Mouse (Mus musculus) heart, embryonic 14.5 days (tissue): Measurements from ENCODE around the gene Clcc1. TPM values are rescaled to one million over a fixed set of nuclear protein-coding genes. Genes with fewer than 3 reads are reported as not detected.

Experiments
- ATAC-seq: fragments of 200-750 bp; cut with Nextera tagmentation; 2 replicates; pipeline ENCODE4 v1.8.0; 2017; ENCODE audit warnings: low read depth, moderate TSS enrichment; ENCODE audit not compliant: insufficient number of reproducible peaks, insufficient read depth, low FRiP score
- H3K27ac ChIP-seq, 2 experiments: fragments of 200-500 bp in 1 of 2; fragments of 300-500 bp in 1 of 2; sonication (generic) in 1 of 2; replicated peaks in 1 of 2; 2 replicates each; pipeline ENCODE4 v1.5.1; 2012 to 2014; ENCODE audit warnings: low read depth in 2 of 2, low read length in 2 of 2, control low read depth in 1 of 2, mild to moderate bottlenecking in 1 of 2, mixed read lengths in 1 of 2; ENCODE audit not compliant: control insufficient read depth in 1 of 2, insufficient read depth in 1 of 2
- H3K27me3 ChIP-seq: fragments of 300-500 bp; sonication (generic); 2 replicates; pipeline ENCODE4 v1.6.1; 2014; ENCODE audit warnings: mild to moderate bottlenecking, low read length, control low read depth; ENCODE audit not compliant: control insufficient read depth, insufficient read depth
- H3K36me3 ChIP-seq: fragments of 300-500 bp; sonication (generic); 2 replicates; pipeline ENCODE4 v1.6.1; 2014; ENCODE audit warnings: mild to moderate bottlenecking, control low read depth, low read length, mixed read lengths; ENCODE audit not compliant: control insufficient read depth, insufficient read depth
- H3K4me1 ChIP-seq, 2 experiments: fragments of 200-500 bp in 1 of 2; fragments of 300-500 bp in 1 of 2; sonication (generic) in 1 of 2; 2 replicates each; pipeline ENCODE4 v1.6.1; 2012 to 2014; ENCODE audit warnings: low read length in 2 of 2, control low read depth in 1 of 2, mixed read lengths in 1 of 2; ENCODE audit not compliant: control insufficient read depth in 2 of 2, insufficient read depth in 2 of 2
- H3K4me2 ChIP-seq: fragments of 300-500 bp; sonication (generic); 2 replicates; pipeline ENCODE4 v1.6.1; 2014; ENCODE audit warnings: mild to moderate bottlenecking, low read length
- H3K4me3 ChIP-seq, 2 experiments: fragments of 200-500 bp in 1 of 2; fragments of 300-500 bp in 1 of 2; sonication (generic) in 1 of 2; 2 replicates each; pipeline ENCODE4 v1.5.1; 2012 to 2014; ENCODE audit warnings: low read length in 2 of 2, mild to moderate bottlenecking in 2 of 2, control low read depth in 1 of 2, low read depth in 1 of 2, moderate library complexity in 1 of 2; ENCODE audit not compliant: control insufficient read depth in 1 of 2, insufficient read depth in 1 of 2
- H3K9ac ChIP-seq: fragments of 300-500 bp; sonication (generic); 2 replicates; pipeline ENCODE4 v1.6.1; 2014; ENCODE audit warnings: mild to moderate bottlenecking, low read length
- H3K9me3 ChIP-seq: fragments of 300-500 bp; sonication (generic); 2 replicates; pipeline ENCODE4 v1.6.1; 2016; ENCODE audit warnings: low read length, control low read depth; ENCODE audit not compliant: control insufficient read depth
- WGBS: fragments of 180-500 bp; shearing (Covaris S2); extraction: QIAGEN DNeasy Blood & Tissue Kit; methylation state at CpG from one replicate; pipeline ENCODE4 v1.1.7; 2014; 5-methylcytosine and 5-hydroxymethylcytosine counted together
- polyA plus RNA-seq: library from polyadenylated mRNA; unstranded; fragments of >200 nt; fragmentation: Nextera tagmentation; extraction: Ambion mirVana; gene quantifications from 2 replicates; pipeline ENCODE4 v1.2.1, GENCODE M21; 2014

Gene Clcc1
- polyA plus RNA-seq, 1 experiment from 2014 or later, result 45.9 TPM

DNA sequence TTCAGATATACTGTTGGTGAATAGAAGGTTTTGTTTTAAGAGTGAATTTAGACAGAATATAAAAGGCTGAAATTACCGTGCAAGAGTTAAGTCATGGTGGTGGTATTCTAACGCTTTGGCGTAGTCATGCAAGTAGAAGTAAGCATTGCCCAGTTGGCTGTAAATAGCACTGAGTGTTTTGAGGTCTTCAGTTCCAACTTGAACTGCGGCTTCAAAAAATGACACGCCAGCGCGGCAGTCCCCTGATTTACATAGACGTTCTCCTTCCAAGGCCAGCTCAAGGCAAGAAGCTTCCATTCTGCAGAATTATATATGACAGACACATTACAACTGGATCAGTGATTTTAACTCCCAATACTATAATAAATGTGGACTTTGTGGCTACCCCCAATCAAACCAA lies 49.1 kb downstream of the Clcc1 start:
- Histone ChIP-seq H3K36me3 (peaks cover 47% of the 10 kb centered on the region), H3K9me3 (no peaks in the 10 kb centered on the region), H3K9ac (no peak overlapping the region), H3K4me2 (no peak overlapping the region), H3K27me3 (no peaks in the 10 kb centered on the region), H3K4me3 (no peak overlapping the region), H3K4me1 (no peaks in the 10 kb centered on the region), H3K27ac (no peak overlapping the region)
- ATAC-seq, result no peak
- WGBS, result 93% methylated on average over 8 of the region's 8 CpGs

- no peak overlapping the region for H3K4me2 ChIP-seq
- H3K4me1 ChIP-seq, result peaks cover 0 to 9% of the 10 kb centered on the region in 2 experiments; a peak in 1 of 4 replicates
- 89% methylated on average over 5 of the region's 5 CpGs for WGBS
- H3K36me3 ChIP-seq, result 0 out of 2 replicates have a peak, but pooled peaks cover 4% of the 10 kb centered on the region
- no peak overlapping the region for H3K4me3 ChIP-seq
- ATAC-seq, result no peak
- H3K27ac ChIP-seq, result no peak overlapping the region
- no peaks in the 10 kb centered on the region for H3K27me3 ChIP-seq
- H3K9me3 ChIP-seq, result no peaks in the 10 kb centered on the region
- no peak overlapping the region for H3K9ac ChIP-seq
Measured at GRCm38 (mm10) chr3:108711296-108711695, 57.6 kb downstream of the Clcc1 start.

DNA sequence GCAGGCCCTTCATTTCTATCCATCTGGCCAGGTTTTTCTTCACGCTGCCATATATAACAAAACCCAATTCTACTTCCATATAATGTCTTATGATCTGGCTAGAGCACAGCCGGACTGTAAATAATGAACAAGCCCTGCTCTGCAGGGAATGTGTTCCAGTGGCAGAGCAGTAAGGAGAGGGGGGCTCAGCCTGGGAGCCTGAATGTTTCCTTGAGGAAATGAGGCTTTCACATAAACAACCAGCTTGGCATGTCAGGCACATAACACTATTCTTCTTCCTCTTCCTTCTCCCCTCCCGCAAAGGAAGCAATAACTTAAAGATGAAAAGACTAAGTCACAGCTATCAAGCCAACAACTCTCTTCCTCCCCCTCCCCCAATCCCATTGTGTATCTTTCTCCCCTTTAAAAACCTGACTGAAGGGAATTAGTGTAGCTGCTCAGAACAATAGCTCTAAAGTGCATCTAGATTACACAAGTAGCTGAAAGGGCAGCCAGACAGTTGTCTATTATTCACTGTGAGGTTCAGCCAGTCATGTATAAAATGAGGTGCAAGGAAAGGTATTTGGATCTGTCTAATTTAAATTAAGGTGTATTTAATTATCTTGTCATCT lies 59.5 kb downstream of the Clcc1 start:
- H3K9ac ChIP-seq, result no peak overlapping the region
- ATAC-seq, result no peak; the same call in 1 of the 2 replicates

DNA sequence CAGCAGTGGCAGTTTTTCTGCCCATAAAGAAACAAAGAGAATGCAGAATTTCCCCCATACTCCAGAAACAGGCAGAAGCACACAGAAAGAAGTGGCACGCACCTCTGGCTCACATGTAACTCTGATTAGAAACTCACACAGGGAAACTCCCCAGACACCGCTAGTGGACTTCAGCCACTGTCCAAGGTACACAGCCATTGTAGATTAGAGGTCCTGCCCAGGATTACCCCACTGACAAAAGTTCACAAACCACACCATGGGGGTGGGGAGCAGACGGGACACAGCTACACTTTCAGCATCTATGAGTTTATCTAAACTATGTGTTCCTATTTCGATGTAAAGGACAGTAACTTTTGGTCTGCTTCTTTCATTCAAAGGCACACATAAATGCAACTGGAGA lies 61.1 kb downstream of the Clcc1 start:
- Histone ChIP-seq H3K4me1 (peaks cover 0 to 9% of the 10 kb centered on the region in 2 experiments; a peak in 1 of 4 replicates), H3K9me3 (no peaks in the 10 kb centered on the region), H3K4me2 (no peak overlapping the region), H3K27ac (no peak overlapping the region), H3K9ac (no peak overlapping the region), H3K27me3 (no peaks in the 10 kb centered on the region), H3K36me3 (no peaks in the 10 kb centered on the region), H3K4me3 (no peak overlapping the region)
- no peak for ATAC-seq
- 75% methylated on average over 4 of the region's 4 CpGs for WGBS

More for the DNA sequence above, 59.5 kb downstream of the Clcc1 start:
- Histone ChIP-seq H3K4me3 (no peak overlapping the region), H3K9me3 (no peaks in the 10 kb centered on the region), H3K4me2 (no peak overlapping the region), H3K27ac (no peak overlapping the region), H3K27me3 (no peaks in the 10 kb centered on the region), H3K4me1 (peaks cover 0 to 9% of the 10 kb centered on the region in 2 experiments; a peak in 1 of 4 replicates), H3K36me3 (0 out of 2 replicates have a peak, but pooled peaks cover under 1% of the 10 kb centered on the region)
- WGBS, result 58% methylated on average over 3 of the region's 3 CpGs

DNA sequence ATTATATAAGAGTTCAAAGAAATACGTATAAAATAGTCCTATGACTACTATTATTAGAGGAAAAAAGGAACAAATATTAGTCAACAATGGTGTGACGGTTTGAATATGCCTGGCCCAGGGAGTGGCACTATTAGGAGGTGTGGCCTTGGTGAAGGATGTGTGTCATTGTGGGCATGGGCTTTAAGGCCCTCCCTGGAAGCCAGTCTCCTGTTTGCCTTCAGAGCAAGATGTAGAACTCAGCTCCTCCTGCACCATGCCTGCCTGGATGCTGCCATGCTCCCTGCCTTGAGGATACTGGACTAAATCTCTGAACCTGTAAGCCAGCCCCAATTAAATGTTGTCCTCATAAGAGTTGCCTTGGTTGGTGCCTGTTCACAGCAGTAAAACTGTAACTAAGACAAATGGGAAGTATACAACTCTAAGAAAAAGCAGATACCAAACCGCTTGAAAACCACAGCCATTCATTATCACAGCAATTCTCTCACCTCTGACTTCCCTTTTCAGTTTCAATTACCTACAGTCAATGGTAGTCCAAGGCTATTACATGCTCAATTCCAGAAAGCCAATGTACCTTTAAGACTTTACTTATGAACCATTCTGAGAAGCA lies 64.3 kb downstream of the Clcc1 start:
- Histone ChIP-seq H3K27me3 (no peaks in the 10 kb centered on the region), H3K27ac (no peak overlapping the region), H3K4me2 (no peak overlapping the region), H3K4me1 (peaks cover 0 to 10% of the 10 kb centered on the region in 2 experiments; a peak in 1 of 4 replicates), H3K9ac (no peak overlapping the region), H3K36me3 (no peaks in the 10 kb centered on the region), H3K9me3 (no peaks in the 10 kb centered on the region), H3K4me3 (no peak overlapping the region)
- WGBS, result 91% methylated on average over 3 of the region's 3 CpGs
- no peak for ATAC-seq

- 59% methylated on average over 2 of the region's 2 CpGs for WGBS
- H3K4me2 ChIP-seq, result no peak overlapping the region
Measured at GRCm38 (mm10) chr3:108719357-108719756, 65.6 kb downstream of the Clcc1 start.

DNA sequence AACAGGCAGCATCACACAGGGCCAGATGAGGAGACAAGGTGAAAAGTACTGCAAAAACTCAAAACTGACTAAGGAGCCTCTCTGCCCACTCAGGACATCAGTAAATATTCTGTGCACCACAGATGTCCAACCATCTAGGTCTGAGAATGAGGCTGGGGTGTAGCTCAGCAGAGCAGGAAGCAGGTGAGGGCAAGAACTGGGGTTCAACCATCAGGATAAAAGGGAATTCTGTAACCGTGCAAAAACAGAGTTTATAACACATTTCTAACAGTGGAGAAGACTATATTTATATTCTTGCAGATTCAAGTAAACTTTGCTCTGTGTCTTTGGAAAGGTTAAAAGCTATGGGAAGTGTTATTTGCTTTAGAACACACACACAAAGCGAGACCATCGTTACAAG lies 66.0 kb downstream of the Clcc1 start:
- H3K36me3 ChIP-seq, result no peaks in the 10 kb centered on the region
- no peak overlapping the region for H3K9ac ChIP-seq
- H3K27ac ChIP-seq, result no peak overlapping the region
- 96% methylated on average over 3 of the region's 3 CpGs for WGBS
- ATAC-seq, result no peak
- H3K9me3 ChIP-seq, result no peaks in the 10 kb centered on the region
- H3K4me1 ChIP-seq, result 0 out of 4 replicates have a peak, but pooled peaks cover 0 to 6% of the 10 kb centered on the region in 2 experiments
- H3K4me2 ChIP-seq, result no peak overlapping the region
- H3K4me3 ChIP-seq, result no peak overlapping the region
- no peaks in the 10 kb centered on the region for H3K27me3 ChIP-seq

More at GRCm38 (mm10) chr3:108719357-108719756, 65.6 kb downstream of the Clcc1 start:
- H3K9me3 ChIP-seq, result no peaks in the 10 kb centered on the region
- no peaks in the 10 kb centered on the region for H3K36me3 ChIP-seq
- no peak for ATAC-seq
- no peak overlapping the region for H3K9ac ChIP-seq
- H3K27me3 ChIP-seq, result no peaks in the 10 kb centered on the region
- H3K27ac ChIP-seq, result no peak overlapping the region
- H3K4me3 ChIP-seq, result no peak overlapping the region
- H3K4me1 ChIP-seq, result 0 out of 4 replicates have a peak, but pooled peaks cover 0 to 6% of the 10 kb centered on the region in 2 experiments
